Mouse (Mus musculus) E14TG2a.4 (cell line): ENCODE measurements at regions not wholly inside any gene's neighbourhood (a gene's known extent, or its start where the extent isn't known, plus 50 kb on each side); places are given as distances from the start of the nearest gene placed in this dataset.

ENCODE experiments used
- H3K27me3 ChIP-seq: 2 replicates; pipeline ENCODE4 v1.6.1; 2014; ENCODE audit warnings: low read length, control low read depth; ENCODE audit not compliant: insufficient read depth
- H3K36me3 ChIP-seq: 2 replicates; pipeline ENCODE4 v1.6.1; 2014; ENCODE audit warnings: low read length, control low read depth; ENCODE audit not compliant: insufficient read depth
- H3K4me1 ChIP-seq: replicated peaks from 2 replicates; pipeline ENCODE4 v1.6.1; 2014; ENCODE audit warnings: low read depth, low read length, control low read depth
- H3K4me3 ChIP-seq: replicated peaks from 2 replicates; pipeline ENCODE4 v1.5.1; 2014; ENCODE audit warnings: mild to moderate bottlenecking, low read length
- H3K9me3 ChIP-seq: 2 replicates; pipeline ENCODE4 v1.6.1; 2014; ENCODE audit warnings: low read length, control low read depth
- CTCF ChIP-seq: conservative IDR thresholded peaks from 2 replicates; pipeline ENCODE4 v1.5.1; 2014; ENCODE audit warnings: low read length
- NANOG ChIP-seq: IDR thresholded peaks from 2 replicates; pipeline ENCODE4 v1.6.1; 2014; ENCODE audit warnings: borderline replicate concordance, low read length, mixed read lengths
- POU5F1 ChIP-seq: IDR thresholded peaks from 2 replicates; pipeline ENCODE4 v1.6.1; 2014; ENCODE audit warnings: low read length, borderline replicate concordance

- H3K4me3 ChIP-seq = no peak overlapping the region
- no peaks in the 10 kb centered on the region; the same call in 1 of the 2 replicates for H3K9me3 ChIP-seq
- H3K27me3 ChIP-seq = no peaks in the 10 kb centered on the region
- H3K4me1 ChIP-seq = no peaks in the 10 kb centered on the region
- no peak for TF ChIP-seq NANOG
- TF ChIP-seq CTCF = no peak
- TF ChIP-seq POU5F1 = no peak
- H3K36me3 ChIP-seq = no peaks in the 10 kb centered on the region
These were observed 581.1 kb upstream of the Cdh5 start for GRCm38 (mm10) chr8:103520141-103520866.

- TF ChIP-seq NANOG (no peak), POU5F1 (no peak), CTCF (no peak)
These were observed 570.5 kb upstream of the Cdh5 start for GRCm38 (mm10) chr8:103530903-103531302.

GRCm38 (mm10) chr8:103534971-103535370 is 566.5 kb upstream of the Cdh5 start:
- Histone ChIP-seq H3K9me3 (no peaks in the 10 kb centered on the region), H3K36me3 (no peaks in the 10 kb centered on the region), H3K4me1 (no peaks in the 10 kb centered on the region), H3K27me3 (no peaks in the 10 kb centered on the region), H3K4me3 (no peak overlapping the region)
- no peak for TF ChIP-seq NANOG
- TF ChIP-seq CTCF = no peak
- no peak for TF ChIP-seq POU5F1

More at GRCm38 (mm10) chr8:103530903-103531302, 570.5 kb upstream of the Cdh5 start:
- H3K4me3 ChIP-seq = no peak overlapping the region
- no peaks in the 10 kb centered on the region for H3K4me1 ChIP-seq
- H3K36me3 ChIP-seq = no peaks in the 10 kb centered on the region
- no peaks in the 10 kb centered on the region for H3K9me3 ChIP-seq
- no peaks in the 10 kb centered on the region for H3K27me3 ChIP-seq

GRCm38 (mm10) chr8:103536856-103537255 is 564.6 kb upstream of the Cdh5 start:
- H3K27me3 ChIP-seq = no peaks in the 10 kb centered on the region
- no peaks in the 10 kb centered on the region for H3K4me1 ChIP-seq
- no peaks in the 10 kb centered on the region for H3K9me3 ChIP-seq
- TF ChIP-seq NANOG (no peak), POU5F1 (no peak), CTCF (no peak)
- no peaks in the 10 kb centered on the region for H3K36me3 ChIP-seq
- no peak overlapping the region for H3K4me3 ChIP-seq

GRCm38 (mm10) chr8:103541954-103542353 is 559.5 kb upstream of the Cdh5 start:
- H3K27me3 ChIP-seq = no peaks in the 10 kb centered on the region
- H3K4me3 ChIP-seq = no peak overlapping the region
- no peaks in the 10 kb centered on the region for H3K4me1 ChIP-seq
- no peak for TF ChIP-seq POU5F1
- no peak for TF ChIP-seq CTCF
- no peak for TF ChIP-seq NANOG
- H3K36me3 ChIP-seq = no peaks in the 10 kb centered on the region
- H3K9me3 ChIP-seq = no peaks in the 10 kb centered on the region; the same call in 1 of the 2 replicates

GRCm38 (mm10) chr8:103551916-103552535 is 549.4 kb upstream of the Cdh5 start:
- H3K4me3 ChIP-seq = no peak overlapping the region
- H3K9me3 ChIP-seq = no peaks in the 10 kb centered on the region
- no peaks in the 10 kb centered on the region for H3K27me3 ChIP-seq
- no peaks in the 10 kb centered on the region for H3K4me1 ChIP-seq
- H3K36me3 ChIP-seq = no peaks in the 10 kb centered on the region
- TF ChIP-seq POU5F1 = no peak
- no peak for TF ChIP-seq NANOG
- no peak for TF ChIP-seq CTCF

GRCm38 (mm10) chr8:103561606-103562005 is 539.8 kb upstream of the Cdh5 start:
- Histone ChIP-seq H3K36me3 (no peaks in the 10 kb centered on the region), H3K27me3 (no peaks in the 10 kb centered on the region), H3K9me3 (no peaks in the 10 kb centered on the region; the same call in 1 of the 2 replicates), H3K4me3 (no peak overlapping the region), H3K4me1 (no peaks in the 10 kb centered on the region)
- TF ChIP-seq NANOG (no peak), CTCF (no peak), POU5F1 (no peak)

- peaks cover 3% of the 10 kb centered on the region; the same call in 1 of the 2 replicates for H3K4me1 ChIP-seq
- no peak overlapping the region for H3K4me3 ChIP-seq
- no peaks in the 10 kb centered on the region for H3K27me3 ChIP-seq
- no peaks in the 10 kb centered on the region for H3K9me3 ChIP-seq
- TF ChIP-seq POU5F1 (no peak), NANOG (no peak), CTCF (no peak)
- no peaks in the 10 kb centered on the region for H3K36me3 ChIP-seq
These were observed 530.5 kb upstream of the Cdh5 start for GRCm38 (mm10) chr8:103570864-103571425.
